Mouse (Mus musculus): Measurements from ENCODE around the gene Rbm39. TPM values are rescaled to one million over a fixed set of nuclear protein-coding genes. Genes with fewer than 3 reads are reported as not detected.
"Not testable (repeated sequence)": the region's sequence is repeated elsewhere in the genome, so short reads cannot be mapped to it uniquely, and the experiment has no call there.

Gene Rbm39
- total RNA-seq, 2 experiments from 2014 or later, result 140 to 164 TPM

DNA sequence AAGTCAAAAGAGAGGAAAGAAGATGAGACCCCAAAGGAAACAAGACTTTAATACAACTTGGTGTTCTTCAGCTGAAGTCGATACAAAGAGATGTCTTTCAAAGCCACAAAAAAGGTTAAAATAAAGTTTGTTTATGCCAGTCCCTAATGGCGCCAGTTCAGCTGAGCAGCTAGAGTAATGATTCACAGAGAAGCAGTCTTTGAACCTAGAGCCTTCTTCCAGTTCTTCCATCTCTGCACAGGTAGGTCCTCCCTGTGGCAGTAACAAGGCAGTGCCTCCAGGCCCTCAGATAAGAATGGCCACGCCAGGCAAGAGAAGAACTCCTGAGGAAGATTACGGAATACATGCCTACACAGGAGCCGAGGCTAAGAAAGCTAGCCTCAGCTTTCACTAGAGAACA is 56.3 kb downstream of the Rbm39 start:
- intact Hi-C loops (cut with DNase I), result no loop called here
- no peak for DNase-seq (ENCODE audit: low spot score)

DNA sequence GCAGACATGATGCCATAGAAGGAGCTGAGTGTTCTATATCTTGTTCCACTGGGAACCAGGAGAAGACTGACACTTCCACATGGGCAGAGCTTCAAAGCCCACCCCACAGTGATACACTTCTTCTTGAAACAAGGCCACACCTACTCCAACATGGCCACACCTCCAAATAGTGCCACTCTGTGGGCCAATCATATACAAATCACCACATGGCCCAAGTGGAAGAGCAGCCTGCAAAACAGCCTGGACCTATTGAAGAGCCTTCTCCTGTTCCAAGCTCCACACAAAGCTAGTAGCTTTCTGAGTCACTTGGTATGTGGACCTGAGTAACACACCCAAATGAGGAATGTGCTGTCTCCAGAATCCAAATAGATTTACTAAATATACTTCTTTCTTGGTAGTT is 60.5 kb downstream of the Rbm39 start:
- DNase-seq (ENCODE audit: low spot score), result no peak
- intact Hi-C loops (cut with DNase I), result no loop called here

DNA sequence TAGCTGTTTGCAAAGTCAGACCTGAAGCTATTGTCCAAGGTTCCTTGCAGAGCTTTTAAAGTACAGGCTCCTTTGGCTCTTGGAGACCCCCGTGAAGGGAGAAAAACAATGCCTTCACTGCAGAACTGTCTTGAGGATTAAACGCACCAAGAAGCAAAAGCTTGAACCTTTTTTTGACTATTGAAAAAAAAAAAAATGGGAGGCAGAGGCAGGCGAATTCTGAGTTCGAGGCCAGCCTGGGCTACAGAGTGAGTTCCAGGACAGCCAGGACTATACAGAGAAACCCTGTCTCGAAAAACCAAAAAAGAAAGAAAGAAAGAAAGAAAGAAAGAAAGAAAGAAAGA is 68.0 kb downstream of the Rbm39 start:
- intact Hi-C loops (cut with DNase I), result loop anchor here (5.0 kb wide), 1 partner anchor 105 kb away; the partner anchor contains the start of genes 6430550D23Rik and Ergic3
- not testable (repeated sequence) for DNase-seq (ENCODE audit: low spot score)

DNA sequence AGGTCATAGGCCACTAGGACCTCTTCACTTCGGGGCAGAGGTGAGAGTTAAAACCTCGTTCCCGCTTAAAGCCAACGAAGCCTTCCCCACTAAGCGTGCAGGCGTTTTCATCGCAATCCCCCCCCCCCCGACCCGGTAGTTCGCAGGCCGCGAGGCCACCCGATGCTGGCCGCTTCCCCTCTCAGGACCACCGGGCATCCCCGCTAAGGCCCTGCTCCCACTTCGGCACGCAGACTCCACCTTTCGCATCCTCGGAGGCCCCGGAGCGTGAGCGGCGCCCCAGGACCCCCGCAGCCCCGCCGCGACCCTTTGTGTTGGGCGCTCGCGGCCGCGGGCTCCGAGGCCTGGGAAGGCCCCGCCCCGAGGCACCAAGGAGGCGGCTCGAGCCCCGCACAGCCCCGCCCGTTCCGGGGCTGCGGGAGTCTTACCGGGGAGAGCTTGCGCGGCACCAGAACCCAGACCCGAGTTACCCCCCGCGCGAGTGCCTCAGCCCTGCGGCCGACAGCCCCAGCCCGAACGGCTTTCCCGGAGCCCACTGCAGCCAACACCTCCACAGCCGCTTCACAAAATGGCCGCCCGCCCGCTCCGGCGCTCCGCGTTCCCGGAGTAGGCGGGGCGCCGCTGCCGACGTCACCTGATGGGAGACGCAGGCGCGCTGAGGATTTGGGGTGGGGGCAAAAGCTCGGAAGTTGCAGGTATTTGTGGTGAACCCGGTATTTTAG is 68.5 kb downstream of the Rbm39 start, which contains the start of the genes Cpne1 and Rbm12:
Gene Cpne1 (minus strand): TSS at position 608 of the 722 bp plus-strand sequence.
Gene Rbm12 (minus strand): TSS at position 621 of the 722 bp plus-strand sequence.
- intact Hi-C loops (cut with DNase I), result loop anchor here (5.0 kb wide), 1 partner anchor 104 kb away; the partner anchor contains the start of genes 6430550D23Rik and Ergic3
- DNase-seq (ENCODE audit: low spot score), result peak; percentile 83

DNA sequence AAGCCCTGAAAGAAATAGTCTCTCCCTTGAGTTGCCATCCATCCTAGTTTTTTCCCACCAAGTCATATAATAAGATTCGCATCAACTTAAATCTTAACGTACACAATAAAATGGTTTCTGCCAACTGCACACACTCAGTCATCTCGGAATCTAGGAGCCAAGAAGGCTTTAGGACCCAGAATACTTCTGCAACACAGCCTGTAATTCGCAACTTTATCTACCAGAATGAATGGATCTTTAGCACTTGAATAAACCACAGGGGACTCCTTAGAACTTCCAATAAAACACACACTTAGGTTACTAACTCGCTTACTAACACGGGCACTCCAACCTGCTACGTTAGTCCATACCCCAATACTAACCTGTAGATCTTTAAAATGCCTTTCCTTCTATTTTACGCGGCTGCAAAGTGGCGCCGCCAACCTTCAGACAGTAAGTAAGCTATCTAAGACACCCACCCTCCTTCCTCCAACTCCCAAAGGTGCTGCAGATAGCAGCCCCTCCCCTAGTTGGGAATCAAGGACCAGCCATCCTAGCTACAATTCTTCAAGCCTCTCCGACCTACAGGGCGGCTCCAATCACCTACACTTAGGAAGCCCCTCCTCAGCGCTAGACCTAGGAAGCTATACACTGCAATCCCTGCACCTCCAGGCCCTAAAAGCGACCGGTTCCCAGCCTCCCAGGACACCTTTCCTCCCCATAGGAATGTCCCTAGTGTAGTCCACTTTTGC is 69.2 kb downstream of the Rbm39 start:
- intact Hi-C loops (cut with DNase I), result loop anchor here (5.0 kb wide), 1 partner anchor 103 kb away; the partner anchor contains the start of genes 6430550D23Rik and Ergic3
- DNase-seq (ENCODE audit: low spot score), result no peak

Other genes starting within 250 kb of the Rbm39 start
- 100 to 1,000 TPM; 248 to 268 TPM for gene Uqcc1, start 249.9 kb downstream of the Rbm39 start, total RNA-seq (2021)
- gene Gm15557, start 239.5 kb downstream of the Rbm39 start, total RNA-seq (2021), result not detected
- gene Gdf5, start 234.9 kb downstream of the Rbm39 start, total RNA-seq (2021), result not detected
- 1 to 10 TPM; 4.9 to 5.7 TPM for gene Cep250, start 223.8 kb downstream of the Rbm39 start, total RNA-seq (2021)
- gene 6430550D23Rik, start 172.3 kb downstream of the Rbm39 start, total RNA-seq (2021), result under 1 TPM; 0.10 to 0.61 TPM
- 10 to 100 TPM; 59.4 to 62.7 TPM for gene Ergic3, start 172.2 kb downstream of the Rbm39 start, total RNA-seq (2021)
- gene Fer1l4, start 127.3 kb downstream of the Rbm39 start, total RNA-seq (2021), result not detected
- 1 to 10 TPM in 1 of 2 experiments, under 1 TPM in 1; 0.75 to 1.4 TPM for gene Spag4, start 115.1 kb downstream of the Rbm39 start, total RNA-seq (2021)
- 10 to 100 TPM; 15.6 to 18.4 TPM for gene Cpne1, start 68.3 kb downstream of the Rbm39 start, total RNA-seq (2021)
- gene Rbm12, start 68.3 kb downstream of the Rbm39 start, total RNA-seq (2021), result 10 to 100 TPM; 13.2 to 14.2 TPM
- gene Gm28036, start 53.1 kb downstream of the Rbm39 start, total RNA-seq (2021), result 10 to 100 TPM; 10.3 to 12.9 TPM
- 100 to 1,000 TPM; 324 to 347 TPM for gene Romo1, start 36.2 kb downstream of the Rbm39 start, total RNA-seq (2021)
- gene Nfs1, start 36.1 kb downstream of the Rbm39 start, total RNA-seq (2021), result 10 to 100 TPM; 81.0 to 81.3 TPM
- gene Phf20, start 16.2 kb upstream of the Rbm39 start, total RNA-seq (2021), result 10 to 100 TPM; 14.9 to 15.2 TPM
- 1 to 10 TPM in 1 of 2 experiments, under 1 TPM in 1; 0.65 to 1.2 TPM for gene Cnbd2, start 132.1 kb upstream of the Rbm39 start, total RNA-seq (2021)
- gene Scand1, start 132.5 kb upstream of the Rbm39 start, total RNA-seq (2021), result 10 to 100 TPM; 76.8 to 80.7 TPM
- gene Epb41l1, start 240.7 kb upstream of the Rbm39 start, total RNA-seq (2021), result 1 to 10 TPM; 7.0 to 7.3 TPM

Measured in heart, postnatal 25 days (tissue).